ENCODE assay signal across 12 mouse cellular contexts in the genomic region with DNA sequence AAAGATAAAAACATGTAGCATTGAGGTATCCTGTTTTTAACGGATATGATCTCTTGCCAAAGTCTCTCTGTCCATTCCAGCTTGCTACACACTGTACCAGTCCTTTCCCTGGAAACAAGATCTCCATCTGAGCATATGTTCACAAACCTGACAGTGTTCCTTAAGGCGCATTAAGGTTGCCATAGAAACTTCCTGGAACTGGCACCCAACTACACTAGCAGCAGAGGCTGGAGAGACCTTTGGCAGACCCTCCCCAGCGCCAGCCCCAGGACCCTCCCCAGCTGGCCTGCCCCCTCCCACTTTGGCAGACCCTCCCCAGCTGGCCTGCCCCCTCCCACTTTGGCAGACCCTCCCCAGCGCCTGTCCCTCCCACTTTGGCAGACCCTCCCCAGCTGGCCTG. TPM values are rescaled to one million over a fixed set of nuclear protein-coding genes. Genes with fewer than 3 reads are reported as not detected.
DNase-seq lines count a peak whose midpoint lies in the region; ATAC-seq and TF ChIP-seq lines count a peak whose summit lies in the region.
"Had no signal": no experiment of that assay in that cellular context is flagged by ENCODE, and none has a peak within 500 bp of the region (broad histone marks: within the 10 kb centered on the region; RNA-seq: fewer than 3 reads in every experiment).

No protein-coding gene starts in this region.

- 51% methylated on average over 4 of the region's 4 CpGs for WGBS in limb, embryonic 14.5 days

- H3K4me3 ChIP-seq in layer of hippocampus, adult 2 months, result no peak overlapping the region
- no peak overlapping the region for H3K4me3 ChIP-seq in limb, embryonic 14.5 days (replicated peaks; ENCODE audit: low read length)
- H3K4me3 ChIP-seq: liver, embryonic 15.5 days; megakaryocyte, embryonic 14.5 days had no signal

- peak overlapping the region; percentile 54; the same call in 1 of the 2 replicates for H3K27ac ChIP-seq in layer of hippocampus, adult 2 months
- H3K27ac ChIP-seq in limb, embryonic 14.5 days (replicated peaks; ENCODE audit: low read depth, low read length), result no peak overlapping the region
- H3K27ac ChIP-seq: liver, embryonic 15.5 days had no signal

- ATAC-seq in limb, embryonic 14.5 days (ENCODE audit: low FRiP score, low read depth), result peak; percentile 39; the same call in 1 of the 2 replicates

- no peak overlapping the region for H3K9ac ChIP-seq in limb, embryonic 14.5 days (ENCODE audit: low read depth, low read length, severe bottlenecking)
- H3K9ac ChIP-seq: liver, embryonic 15.5 days had no signal

- no peak overlapping the region for H3K4me2 ChIP-seq in limb, embryonic 14.5 days (replicated peaks; ENCODE audit: low read depth, low read length, severe bottlenecking)
- H3K4me2 ChIP-seq: liver, embryonic 15.5 days had no signal

- H3K4me1 ChIP-seq in limb, embryonic 14.5 days (ENCODE audit: control insufficient read depth, insufficient read depth, low read length), result peaks cover 18% of the 10 kb centered on the region

- no peaks in the 10 kb centered on the region for H3K27me3 ChIP-seq in limb, embryonic 14.5 days (ENCODE audit: control insufficient read depth, insufficient read depth, low read length)
- H3K27me3 ChIP-seq: liver, embryonic 15.5 days had no signal

- peak in 1 of 2 experiments; percentile 49 for DNase-seq in layer of hippocampus, adult 2 months (ENCODE audit: low spot score in 2 of 2)
- no peak for DNase-seq in layer of hippocampus, postnatal 10 days (ENCODE audit: low spot score in 2 of 2)
- DNase-seq in MN1 (ENCODE audit: low spot score), result peak; percentile 46
- peak; percentile 40 for DNase-seq in brain, embryonic 18.5 days (ENCODE audit: low read depth, low spot score)
- peak; percentile 82 for DNase-seq in limb, embryonic 14.5 days (ENCODE audit: low spot score)
- DNase-seq in c-Kit-positive CD71-positive TER-119-positive erythroid progenitor cells, embryonic 14.5 days (ENCODE audit: low spot score), result no peak
- no peak for DNase-seq in kidney, postnatal 25 days
- DNase-seq: cerebellum, adult 9-11 months; gastrocnemius, postnatal 25 days; thymus, postnatal 14 days had no signal

- no peak for TF ChIP-seq POLR2A in limb, embryonic 14.5 days (IDR thresholded peaks at IDR 0.05; ENCODE audit: borderline replicate concordance, extremely low read depth, insufficient read depth, insufficient read length)

- no peaks in the 10 kb centered on the region for H3K9me3 ChIP-seq in limb, embryonic 14.5 days (ENCODE audit: control insufficient read depth, low read length)
- H3K9me3 ChIP-seq: liver, embryonic 15.5 days had no signal

- TF ChIP-seq CTCF in layer of hippocampus, adult 2 months (conservative IDR thresholded peaks at IDR 0.05), result no peak

- no peaks in the 10 kb centered on the region for H3K36me3 ChIP-seq in limb, embryonic 14.5 days (ENCODE audit: control insufficient read depth, insufficient read depth, low read length)
- H3K36me3 ChIP-seq: liver, embryonic 15.5 days had no signal

RNA-seq across cellular contexts. Expression of a gene that starts 36.5 kb away (rescaled TPM):
- 1 to 10 TPM; 2.8 to 3.1 TPM for total RNA-seq in layer of hippocampus, adult 2 months (2021)
- total RNA-seq in layer of hippocampus, postnatal 10 days (2021), result 1 to 10 TPM; 4.0 to 4.2 TPM
- 2.9 TPM in 2 replicates for polyA plus RNA-seq in limb, embryonic 14.5 days (2012; rRNA removed)
- polyA plus RNA-seq in limb, embryonic 14.5 days (2014; fragmentation: Nextera tagmentation; extraction: Ambion mirVana), result 4.7 and 4.9 TPM in 2 replicates

RNA-seq across cellular contexts. Expression of a gene that starts 45.3 kb away (rescaled TPM):
- 1 to 10 TPM; 5.9 to 6.1 TPM for total RNA-seq in layer of hippocampus, adult 2 months (2021)
- 1 to 10 TPM; 4.2 to 4.7 TPM for total RNA-seq in layer of hippocampus, postnatal 10 days (2021)
- 1.1 and 1.2 TPM in 2 replicates for polyA plus RNA-seq in limb, embryonic 14.5 days (2012; rRNA removed)
- 1.3 and 1.5 TPM in 2 replicates for polyA plus RNA-seq in limb, embryonic 14.5 days (2014; fragmentation: Nextera tagmentation; extraction: Ambion mirVana)

Comparison
In these comparisons a context has a peak if more than half of its experiments do, and no peak if none do; other contexts are left out.
1. DNase-seq: peak in MN1 (single experiment), brain, embryonic 18.5 days (single experiment) and limb, embryonic 14.5 days (single experiment); none in layer of hippocampus, postnatal 10 days (0 of 2), c-Kit-positive CD71-positive TER-119-positive erythroid progenitor cells, embryonic 14.5 days (single experiment) and kidney, postnatal 25 days (0 of 2).